Mouse (Mus musculus): ENCODE data around the gene Fyb.

GRCm38 (mm10) chr15:6570164-6570861, 47.7 kb downstream of the Fyb start:
- TF ChIP-seq ZNF384 (IDR thresholded peaks at IDR 0.05; ENCODE audit: low read depth, low read length) (no peak), HCFC1 (IDR thresholded peaks at IDR 0.05; ENCODE audit: borderline replicate concordance, insufficient read depth, low read length) (no peak), CHD2 (IDR thresholded peaks at IDR 0.05; ENCODE audit: low read depth, low read length) (no peak), ZC3H11A (IDR thresholded peaks at IDR 0.05; ENCODE audit: borderline replicate concordance, low read depth, low read length) (no peak)
